Mouse (Mus musculus) cerebellum, adult (tissue): ENCODE measurements around the gene Manf.
A peak's percentile ranks its signal among the peaks of the same experiment; 100 is the strongest.

Experiments
- ATAC-seq: cut with Nextera tagmentation; 2 replicates; pipeline ENCODE4 v1.9.2; 2017; ENCODE audit warnings: mild to moderate bottlenecking, moderate library complexity, mixed read lengths; ENCODE audit not compliant: insufficient number of reproducible peaks, low FRiP score, low TSS enrichment

The Manf gene

DNA sequence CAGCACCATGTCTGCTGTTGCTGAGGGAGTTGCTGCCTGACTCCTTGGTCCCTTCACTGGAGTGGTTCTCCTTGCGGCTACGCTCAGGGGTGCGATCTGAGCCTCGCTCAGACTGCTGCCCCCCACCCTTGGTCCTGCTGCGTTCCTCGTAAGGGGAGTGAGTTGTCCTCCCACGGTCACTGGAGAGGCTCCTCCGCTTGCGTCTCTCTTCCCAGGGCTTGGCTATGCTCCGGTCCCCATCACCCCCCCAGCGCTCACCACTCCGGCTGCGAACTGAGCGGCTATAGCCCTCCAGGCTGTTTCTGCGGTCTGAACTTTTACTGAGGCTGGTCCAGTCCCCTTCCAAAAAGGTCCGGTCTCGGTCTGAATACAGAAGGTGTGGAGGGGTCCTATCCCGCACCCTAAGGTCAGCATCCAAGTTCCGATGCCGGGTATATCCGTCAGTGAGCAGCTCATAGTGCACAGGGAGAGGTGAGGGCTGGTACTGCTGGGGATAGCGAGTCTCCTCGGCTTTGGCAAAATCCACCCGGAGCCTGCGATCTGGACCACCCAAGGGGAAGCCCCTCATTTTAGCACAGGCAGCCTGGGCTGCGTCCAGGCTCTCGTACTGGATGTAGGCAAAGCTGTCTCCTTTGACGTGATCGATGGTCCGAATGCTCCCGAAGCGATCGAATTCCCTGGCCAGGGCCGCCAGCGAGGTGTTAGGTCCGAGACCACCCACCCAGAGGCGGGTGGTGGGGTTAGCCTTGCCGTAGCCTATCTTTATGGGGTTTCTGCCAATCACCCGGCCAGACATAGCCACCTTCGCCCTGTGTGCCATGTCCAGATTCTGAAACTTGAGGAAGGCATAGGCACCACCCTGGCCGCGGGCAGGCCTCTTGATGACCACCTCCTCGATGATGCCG is 6.5 kb downstream of the Manf start:
- no peak for ATAC-seq

GRCm38 (mm10) chr9:106884306-106884705 is 7.5 kb downstream of the Manf start:
- no peak for ATAC-seq

DNA sequence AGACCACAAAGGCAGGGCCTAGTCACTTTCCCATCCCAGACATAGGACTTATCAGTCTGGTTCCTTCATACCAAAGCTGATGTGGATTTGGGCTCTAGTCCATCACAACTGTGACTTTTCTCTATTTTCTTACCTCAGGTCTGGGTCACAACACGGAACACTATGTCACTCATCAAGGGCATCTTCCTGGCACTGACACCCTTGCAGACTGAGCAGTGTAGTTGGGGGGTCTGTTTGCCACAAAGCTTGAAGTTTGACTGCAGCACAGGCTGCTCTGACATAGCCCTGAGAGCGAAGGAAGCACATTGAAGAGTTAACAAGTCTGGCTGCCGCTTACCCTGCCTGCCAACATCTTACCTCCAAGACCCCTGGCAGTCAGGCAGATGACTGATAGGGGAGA is 8.7 kb downstream of the Manf start:
- no peak for ATAC-seq

GRCm38 (mm10) chr9:106882176-106882575 is 9.6 kb downstream of the Manf start:
- ATAC-seq, result no peak

GRCm38 (mm10) chr9:106881071-106881755 is 10.6 kb downstream of the Manf start:
- ATAC-seq, result no peak

- ATAC-seq, result no peak
Observed at GRCm38 (mm10) chr9:106879471-106879870, 12.3 kb downstream of the Manf start.

- no peak for ATAC-seq
Observed at GRCm38 (mm10) chr9:106876666-106877065, 15.1 kb downstream of the Manf start.

GRCm38 (mm10) chr9:106874216-106874615 is 17.6 kb downstream of the Manf start:
- ATAC-seq, result no peak

GRCm38 (mm10) chr9:106858036-106858435 is 33.7 kb downstream of the Manf start:
- ATAC-seq, result no peak

- ATAC-seq, result no peak
Observed at GRCm38 (mm10) chr9:106856664-106857063, 35.1 kb downstream of the Manf start.

DNA sequence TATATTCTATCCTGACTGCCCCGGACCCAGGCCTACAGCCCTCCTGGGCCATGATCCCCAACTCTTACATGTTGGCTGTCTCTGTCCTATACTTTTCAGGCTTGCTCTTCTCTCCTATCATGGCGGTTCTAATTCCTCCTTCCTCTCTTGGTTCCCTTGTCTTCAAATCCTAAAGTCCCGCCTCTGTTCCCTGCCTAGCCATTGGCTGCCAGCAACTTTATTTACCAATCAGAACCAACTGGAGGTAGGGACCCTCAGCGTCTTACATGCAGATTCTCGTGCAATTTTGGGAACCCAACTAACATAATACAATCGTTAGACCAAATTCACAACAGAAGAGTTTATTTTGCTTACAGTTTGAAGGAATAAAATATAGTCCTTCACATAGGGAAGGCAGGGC is 49.0 kb downstream of the Manf start:
- ATAC-seq, result no peak

DNA sequence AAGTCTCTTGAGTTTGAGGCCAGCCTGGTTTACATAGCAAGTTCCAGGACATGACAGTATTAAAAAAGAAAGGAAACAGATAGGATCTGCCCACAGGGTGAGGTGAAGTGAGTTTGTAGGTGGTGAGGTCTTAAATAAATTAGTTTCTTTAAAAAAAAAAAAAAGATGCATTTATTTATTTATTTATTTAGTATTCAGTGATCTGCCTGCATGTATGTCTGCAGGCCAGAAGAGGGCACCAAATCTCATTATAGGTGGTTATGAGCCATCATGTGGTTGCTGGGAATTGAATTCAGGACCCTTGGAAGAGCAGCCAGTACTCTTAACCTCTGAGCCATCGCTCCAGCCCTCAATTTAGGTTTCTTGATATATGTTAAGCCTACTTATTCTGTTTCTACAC is 51.2 kb downstream of the Manf start:
- ATAC-seq, result no peak

GRCm38 (mm10) chr9:106822381-106823104 is 69.2 kb downstream of the Manf start:
- ATAC-seq, result 0 out of 2 replicates have a peak, but pooled peaks have one; percentile 7

- ATAC-seq, result peak; percentile 98
Observed at GRCm38 (mm10) chr9:106821618-106822380, 70.0 kb downstream of the Manf start, which contains the start of gene Dcaf1. Gene Dcaf1 (plus strand): TSS chr9:106821874.

DNA sequence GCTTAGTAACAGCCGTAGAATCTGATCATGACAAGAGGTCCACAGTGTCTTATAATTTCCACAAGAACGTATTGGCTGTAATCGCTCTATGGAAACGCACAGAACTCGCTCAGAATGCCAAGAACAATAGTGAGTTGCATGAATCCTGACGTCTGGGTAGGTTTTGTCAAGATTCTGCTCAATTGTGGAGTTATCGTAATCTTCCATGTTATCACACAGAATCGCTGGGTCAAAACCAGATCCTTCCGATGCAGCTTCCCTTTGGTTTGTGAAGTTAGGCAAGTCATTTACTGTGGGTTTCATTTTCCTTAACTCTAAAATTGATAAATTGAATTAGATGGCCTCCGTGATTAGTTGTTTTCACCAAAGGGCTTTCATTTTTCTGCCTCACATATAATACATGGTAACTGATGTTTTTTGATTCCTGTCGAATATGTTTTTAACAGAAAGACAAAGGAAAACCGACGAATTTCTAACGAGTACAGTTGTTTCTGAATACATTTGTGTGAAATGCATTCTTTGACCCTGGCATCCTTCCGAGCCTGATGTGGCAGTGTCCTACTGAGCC is 70.6 kb downstream of the Manf start:
- no peak for ATAC-seq

- ATAC-seq, result no peak
Observed at GRCm38 (mm10) chr9:106819201-106819600, 72.6 kb downstream of the Manf start.

GRCm38 (mm10) chr9:106818191-106818590 is 73.6 kb downstream of the Manf start:
- ATAC-seq, result no peak

- no peak for ATAC-seq
Observed at GRCm38 (mm10) chr9:106806503-106806902, 85.3 kb downstream of the Manf start.

DNA sequence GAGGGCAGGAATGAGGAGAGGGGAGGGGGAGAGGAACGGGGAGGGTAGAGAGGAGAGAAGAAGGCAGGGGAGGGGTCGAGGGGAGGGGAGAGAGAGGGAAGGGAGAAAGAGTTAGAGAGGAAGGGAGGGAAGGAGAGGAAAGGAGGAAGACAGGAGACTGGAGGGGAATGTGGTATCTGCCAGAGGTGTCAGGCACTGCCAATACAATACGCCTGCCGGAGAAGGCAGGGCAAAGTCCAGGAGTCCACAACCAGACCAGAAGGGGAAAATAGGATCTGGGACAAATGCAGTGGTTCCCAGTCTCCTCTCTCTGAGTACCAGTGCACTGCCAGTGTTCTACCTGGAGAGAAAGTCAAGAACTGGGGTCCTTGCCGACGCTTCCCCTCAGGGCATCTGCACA is 100.9 kb downstream of the Manf start:
- ATAC-seq, result no peak

DNA sequence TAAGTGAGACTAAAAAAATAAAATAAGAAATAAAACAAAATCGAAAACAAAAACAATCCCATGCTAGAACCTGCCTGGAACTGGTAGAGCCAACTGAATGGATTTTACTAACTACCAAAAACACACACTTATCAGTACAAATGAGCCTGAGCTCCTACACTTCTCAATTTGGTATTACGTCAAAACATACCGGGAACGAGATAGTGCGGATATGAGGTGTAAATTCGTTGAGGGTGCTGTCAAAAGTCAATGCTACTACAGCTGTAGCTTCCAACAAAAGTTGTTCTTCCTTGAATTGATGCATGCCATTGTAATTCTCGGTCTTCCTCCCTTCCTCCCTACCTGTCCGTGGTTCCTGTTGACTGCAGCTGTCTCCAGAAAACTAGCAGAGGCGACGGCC is 102.4 kb downstream of the Manf start:
- ATAC-seq, result no peak
